Mouse (Mus musculus): ENCODE measurements around the gene Zfp385b. TPM values are rescaled to one million over a fixed set of nuclear protein-coding genes. Genes with fewer than 3 reads are reported as not detected.

Gene Zfp385b
- total and polyA plus RNA-seq, 3 experiments, result 7.3 to 8.2 (median 7.9) TPM

DNA sequence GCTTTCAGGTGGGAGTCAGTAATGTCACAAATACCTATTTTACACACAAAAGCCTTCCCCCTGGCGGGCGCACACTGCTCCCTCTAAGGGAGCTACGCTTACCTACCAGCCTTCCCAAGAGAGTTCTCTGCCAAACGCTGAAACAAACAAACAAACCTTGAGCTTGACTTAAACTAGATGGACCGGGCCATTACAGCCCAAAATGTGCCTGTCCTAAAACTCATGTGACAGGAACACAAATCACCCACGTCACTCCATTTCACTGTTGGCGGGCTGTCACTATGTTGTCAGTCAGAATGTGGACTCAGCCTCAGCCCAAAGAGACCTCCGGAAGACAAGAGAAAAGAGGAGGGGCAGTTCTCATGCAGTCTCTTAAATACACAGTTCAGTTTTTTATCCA is 300.7 kb downstream of the Zfp385b start:
- TF ChIP-seq CTCF (IDR thresholded peaks at IDR 0.05) (peak; percentile 34), EP300 (IDR thresholded peaks at IDR 0.05; ENCODE audit: insufficient read depth, low read depth, low read length) (no peak)
- DNase-seq, result no peak
- 10% methylated on average over 8 of the region's 8 CpGs for WGBS
- Histone ChIP-seq H3K27ac (no peak overlapping the region), H3K4me3 (peak overlapping the region; percentile 40), H3K27me3 (ENCODE audit: control insufficient read depth, insufficient read depth, low read length) (no peaks in the 10 kb centered on the region), H3K79me2 (replicated peaks; ENCODE audit: control insufficient read depth, insufficient read depth, low read length) (no peaks in the 10 kb centered on the region), H3K9ac (ENCODE audit: low read depth, low read length) (no peak overlapping the region), H3K4me1 (ENCODE audit: control insufficient read depth, insufficient read depth, low read length) (no peaks in the 10 kb centered on the region), H3K36me3 (ENCODE audit: control insufficient read depth, insufficient read depth, low read length) (no peaks in the 10 kb centered on the region)
- intact Hi-C loops (cut with DNase I), result loop anchor here (5.0 kb wide), 1 partner anchor 56 kb away; no protein-coding TSS in a partner anchor

- no peaks in the 10 kb centered on the region for H3K27me3 ChIP-seq (ENCODE audit: control insufficient read depth, insufficient read depth, low read length)
- no peak overlapping the region for H3K9ac ChIP-seq (ENCODE audit: low read depth, low read length)
- 69% methylated on average over 5 of the region's 5 CpGs for WGBS
- intact Hi-C loops (cut with DNase I), result loop anchor here (5.0 kb wide), 1 partner anchor 54 kb away; no protein-coding TSS in a partner anchor
- H3K79me2 ChIP-seq (replicated peaks; ENCODE audit: control insufficient read depth, insufficient read depth, low read length), result no peaks in the 10 kb centered on the region
- H3K4me3 ChIP-seq, result no peak overlapping the region
- H3K4me1 ChIP-seq (ENCODE audit: control insufficient read depth, insufficient read depth, low read length), result no peaks in the 10 kb centered on the region
- no peak for DNase-seq
- no peaks in the 10 kb centered on the region for H3K36me3 ChIP-seq (ENCODE audit: control insufficient read depth, insufficient read depth, low read length)
- TF ChIP-seq EP300 (IDR thresholded peaks at IDR 0.05; ENCODE audit: insufficient read depth, low read depth, low read length) (no peak), POLR2A (IDR thresholded peaks at IDR 0.05; ENCODE audit: insufficient read depth, low read depth, low read length) (no peak), CTCF (IDR thresholded peaks at IDR 0.05) (no peak)
- no peak overlapping the region for H3K27ac ChIP-seq
Observed at GRCm38 (mm10) chr2:77516606-77517005, 302.8 kb downstream of the Zfp385b start.

- DNase-seq, result no peak
- no peaks in the 10 kb centered on the region for H3K36me3 ChIP-seq (ENCODE audit: control insufficient read depth, insufficient read depth, low read length)
- H3K9ac ChIP-seq (ENCODE audit: low read depth, low read length), result no peak overlapping the region
- no peaks in the 10 kb centered on the region for H3K27me3 ChIP-seq (ENCODE audit: control insufficient read depth, insufficient read depth, low read length)
- 51% methylated on average over 6 of the region's 6 CpGs for WGBS
- TF ChIP-seq CTCF (IDR thresholded peaks at IDR 0.05) (no peak), POLR2A (IDR thresholded peaks at IDR 0.05; ENCODE audit: insufficient read depth, low read depth, low read length) (no peak), EP300 (IDR thresholded peaks at IDR 0.05; ENCODE audit: insufficient read depth, low read depth, low read length) (no peak)
- no peaks in the 10 kb centered on the region for H3K79me2 ChIP-seq (replicated peaks; ENCODE audit: control insufficient read depth, insufficient read depth, low read length)
- intact Hi-C loops (cut with DNase I), result loop anchor here (5.0 kb wide), 1 partner anchor 53 kb away; no protein-coding TSS in a partner anchor
- H3K4me3 ChIP-seq, result no peak overlapping the region
- H3K27ac ChIP-seq, result no peak overlapping the region
- H3K4me1 ChIP-seq (ENCODE audit: control insufficient read depth, insufficient read depth, low read length), result no peaks in the 10 kb centered on the region
Observed at GRCm38 (mm10) chr2:77515654-77516053, 303.8 kb downstream of the Zfp385b start.

- Histone ChIP-seq H3K4me3 (no peak overlapping the region), H3K27me3 (ENCODE audit: control insufficient read depth, insufficient read depth, low read length) (no peaks in the 10 kb centered on the region), H3K9ac (ENCODE audit: low read depth, low read length) (no peak overlapping the region), H3K4me1 (ENCODE audit: control insufficient read depth, insufficient read depth, low read length) (no peaks in the 10 kb centered on the region), H3K79me2 (replicated peaks; ENCODE audit: control insufficient read depth, insufficient read depth, low read length) (no peaks in the 10 kb centered on the region), H3K36me3 (ENCODE audit: control insufficient read depth, insufficient read depth, low read length) (no peaks in the 10 kb centered on the region), H3K27ac (no peak overlapping the region)
- no peak for DNase-seq
- WGBS, result 72% methylated on average over 7 of the region's 7 CpGs
- TF ChIP-seq CTCF (IDR thresholded peaks at IDR 0.05) (no peak), EP300 (IDR thresholded peaks at IDR 0.05; ENCODE audit: insufficient read depth, low read depth, low read length) (no peak), POLR2A (IDR thresholded peaks at IDR 0.05; ENCODE audit: insufficient read depth, low read depth, low read length) (no peak)
- intact Hi-C loops (cut with DNase I), result loop anchor here (5.0 kb wide), 1 partner anchor 53 kb away; no protein-coding TSS in a partner anchor
Observed at GRCm38 (mm10) chr2:77515011-77515410, 304.4 kb downstream of the Zfp385b start.

- no peaks in the 10 kb centered on the region for H3K79me2 ChIP-seq (replicated peaks; ENCODE audit: control insufficient read depth, insufficient read depth, low read length)
- no peak overlapping the region for H3K4me3 ChIP-seq
- intact Hi-C loops (cut with DNase I), result no loop called here
- TF ChIP-seq POLR2A (IDR thresholded peaks at IDR 0.05; ENCODE audit: insufficient read depth, low read depth, low read length) (no peak), EP300 (IDR thresholded peaks at IDR 0.05; ENCODE audit: insufficient read depth, low read depth, low read length) (no peak), CTCF (IDR thresholded peaks at IDR 0.05) (no peak)
- no peak for DNase-seq
- no peak overlapping the region for H3K27ac ChIP-seq
- H3K4me1 ChIP-seq (ENCODE audit: control insufficient read depth, insufficient read depth, low read length), result no peaks in the 10 kb centered on the region
- H3K36me3 ChIP-seq (ENCODE audit: control insufficient read depth, insufficient read depth, low read length), result no peaks in the 10 kb centered on the region
- H3K9ac ChIP-seq (ENCODE audit: low read depth, low read length), result no peak overlapping the region
- 79% methylated on average over 4 of the region's 4 CpGs for WGBS
- no peaks in the 10 kb centered on the region for H3K27me3 ChIP-seq (ENCODE audit: control insufficient read depth, insufficient read depth, low read length)
Observed at GRCm38 (mm10) chr2:77514476-77514875, 305.0 kb downstream of the Zfp385b start.

- Histone ChIP-seq H3K27ac (no peak overlapping the region), H3K79me2 (replicated peaks; ENCODE audit: control insufficient read depth, insufficient read depth, low read length) (no peaks in the 10 kb centered on the region), H3K36me3 (ENCODE audit: control insufficient read depth, insufficient read depth, low read length) (no peaks in the 10 kb centered on the region), H3K9ac (ENCODE audit: low read depth, low read length) (no peak overlapping the region), H3K4me3 (no peak overlapping the region), H3K27me3 (ENCODE audit: control insufficient read depth, insufficient read depth, low read length) (no peaks in the 10 kb centered on the region), H3K4me1 (ENCODE audit: control insufficient read depth, insufficient read depth, low read length) (no peaks in the 10 kb centered on the region)
- WGBS, result 61% methylated on average over 6 of the region's 6 CpGs
- TF ChIP-seq POLR2A (IDR thresholded peaks at IDR 0.05; ENCODE audit: insufficient read depth, low read depth, low read length), result no peak
- TF ChIP-seq CTCF (IDR thresholded peaks at IDR 0.05), result no peak
- TF ChIP-seq EP300 (IDR thresholded peaks at IDR 0.05; ENCODE audit: insufficient read depth, low read depth, low read length), result no peak
- intact Hi-C loops (cut with DNase I), result no loop called here
- no peak for DNase-seq
Observed at GRCm38 (mm10) chr2:77508731-77509130, 310.7 kb downstream of the Zfp385b start.
